Mouse (Mus musculus) bone marrow macrophage, adult 2 months (primary cell): ENCODE results near the gene Dok3.

ENCODE experiments used
- CTCF ChIP-seq: IDR thresholded peaks from 2 replicates; pipeline ENCODE4 v1.5.1; 2012; ENCODE audit warnings: low read depth, mild to moderate bottlenecking, low read length, moderate library complexity
- POLR2A ChIP-seq: IDR thresholded peaks from 2 replicates; pipeline ENCODE4 v1.6.1; 2012; ENCODE audit warnings: mild to moderate bottlenecking, low read depth, low read length, borderline replicate concordance

DNA sequence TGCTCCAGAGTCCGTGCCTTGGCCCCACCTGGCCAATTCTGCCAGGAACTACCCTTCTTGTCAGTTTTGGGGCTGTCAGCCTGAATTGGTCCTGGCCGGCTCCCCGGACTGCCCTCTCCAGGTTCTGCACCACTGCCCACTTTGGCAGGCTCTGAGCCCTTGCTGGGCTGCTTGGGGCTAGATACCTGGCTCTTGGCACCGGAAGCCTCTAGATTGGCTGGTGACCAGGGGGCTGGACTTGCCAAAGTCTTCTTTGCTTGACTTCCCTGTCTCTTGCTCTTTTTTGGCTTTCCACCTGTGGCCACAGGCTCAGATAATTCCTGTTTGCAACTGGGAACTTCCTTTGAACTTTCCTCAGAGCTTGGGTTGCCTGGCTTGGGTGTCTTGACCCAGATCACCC lies 13.8 kb upstream of the Dok3 start:
- TF ChIP-seq POLR2A (no peak), CTCF (no peak)
